Mouse (Mus musculus): ENCODE measurements around the gene Fancc.

DNA sequence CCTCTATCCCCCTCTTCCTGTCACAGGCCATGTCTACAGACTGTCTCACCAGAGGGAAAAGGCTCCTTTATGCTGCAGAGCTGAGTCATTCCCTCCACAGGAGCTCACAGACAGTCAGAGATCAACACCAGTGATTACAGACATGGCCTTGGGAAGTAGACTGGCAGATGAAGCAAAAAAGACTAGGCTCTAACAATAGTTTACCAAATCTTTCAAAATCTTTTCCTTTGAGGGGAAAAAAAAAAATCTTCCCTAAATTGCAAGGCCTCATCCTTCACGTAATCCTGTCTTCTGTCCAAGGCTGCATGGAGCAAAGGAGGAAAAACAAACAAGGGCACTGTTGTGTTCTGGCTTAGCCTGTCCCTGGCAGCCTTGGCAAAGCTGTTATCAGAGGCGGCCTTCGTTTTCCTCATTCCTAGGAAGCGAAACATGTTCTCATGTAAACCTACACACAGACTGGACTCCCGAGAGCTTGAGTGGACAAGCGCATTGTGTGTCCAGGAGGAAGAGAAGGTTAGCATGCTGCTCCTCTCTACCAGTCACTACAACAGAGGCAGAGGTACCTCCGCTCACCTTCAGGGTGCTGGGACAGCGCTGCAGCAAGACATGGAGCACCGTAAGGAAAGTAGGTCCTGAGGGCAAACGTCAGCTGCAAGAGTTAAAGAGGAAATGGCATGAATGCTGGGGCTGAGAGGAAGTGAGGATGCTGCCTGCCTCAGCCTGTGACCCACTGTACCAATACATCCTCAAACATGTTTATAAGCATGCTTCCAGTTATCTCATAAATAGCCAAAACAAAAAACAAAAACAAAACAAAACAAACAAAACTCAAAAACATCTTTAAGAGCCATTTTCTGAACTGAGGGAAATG lies 171.9 kb downstream of the Fancc start:
- TF ChIP-seq CTCF (conservative IDR thresholded peaks at IDR 0.05; ENCODE audit: insufficient read depth, insufficient read length, low read depth, low read length) (no peak), POLR2A (IDR thresholded peaks at IDR 0.05; ENCODE audit: low read depth, low read length) (no peak)

All from kidney, adult 2 months (tissue).